24 mouse cellular contexts compared by ENCODE assay signal in genomic region chr11:11819206-11819605, GRCm38 (mm10). TPM values are rescaled to one million over a fixed set of nuclear protein-coding genes. Genes with fewer than 3 reads are reported as not detected.
A peak's percentile ranks its signal among the peaks of the same experiment; 100 is the strongest.
DNase-seq lines count a peak whose midpoint lies in the region; ATAC-seq and TF ChIP-seq lines count a peak whose summit lies in the region.
"Had no signal": no experiment of that assay in that cellular context is flagged by ENCODE, and none has a peak within 500 bp of the region (broad histone marks: within the 10 kb centered on the region; RNA-seq: fewer than 3 reads in every experiment).

No protein-coding gene starts in this region.

- no peak for ATAC-seq in liver, embryonic 13.5 days (ENCODE audit: low read depth)
- ATAC-seq in liver, embryonic 11.5 days (replicated peaks; ENCODE audit: low FRiP score) = no peak
- ATAC-seq: forebrain, embryonic 15.5 days; inflammation-experienced regulatory T-cells, adult 6 months; intestine, embryonic 16.5 days had no signal

- no peak for DNase-seq in heart, embryonic 10.5 days (ENCODE audit: low spot score)
- DNase-seq in heart, adult 9 months (ENCODE audit: low spot score in 2 of 2) = no peak
- no peak for DNase-seq in liver, embryonic 13.5 days
- DNase-seq in liver, embryonic 11.5 days (ENCODE audit: low spot score) = no peak
- no peak for DNase-seq in lung, postnatal 10 days
- DNase-seq: adrenal gland, adult 8-10 months; adrenal gland, postnatal 25 days; B cell, adult 2 months; cerebellum, adult 11 months; cerebellum, adult 2 months; cerebellum, adult 9-11 months; cerebellum, postnatal 25 days; heart, adult 18-20 months had no signal

- WGBS in heart, embryonic 10.5 days = 91% methylated on average over 5 of the region's 5 CpGs
- 80% methylated on average over 5 of the region's 5 CpGs for WGBS in liver, embryonic 13.5 days (ENCODE audit: insufficient replicate concordance)
- WGBS in liver, embryonic 11.5 days = 89% methylated on average over 5 of the region's 5 CpGs
- 46% methylated on average over 5 of the region's 5 CpGs for WGBS in macrophage (ENCODE audit: missing documents)

- no peak for TF ChIP-seq POLR2A in bone marrow macrophage, adult 2 months (IDR thresholded peaks at IDR 0.05; ENCODE audit: borderline replicate concordance, low read depth, low read length)

- H3K79me2 ChIP-seq in macrophage (ENCODE audit: inconsistent target) = no peaks in the 10 kb centered on the region

- H3K4me3 ChIP-seq in heart, embryonic 10.5 days = no peak overlapping the region
- no peak overlapping the region for H3K4me3 ChIP-seq in liver, embryonic 13.5 days (replicated peaks)
- no peak overlapping the region for H3K4me3 ChIP-seq in liver, embryonic 11.5 days (ENCODE audit: low read depth, low read length)
- H3K4me3 ChIP-seq in bone marrow macrophage, adult 2 months (ENCODE audit: insufficient read depth, low read length) = no peak overlapping the region
- no peak overlapping the region for H3K4me3 ChIP-seq in macrophage (ENCODE audit: inconsistent target)
- H3K4me3 ChIP-seq: embryonic facial prominence, embryonic 13.5 days; erythroblast, embryonic 14.5 days; forebrain, embryonic 12.5 days; forebrain, embryonic 15.5 days; hindbrain, embryonic 13.5 days had no signal

- H3K9ac ChIP-seq in liver, embryonic 13.5 days = no peak overlapping the region
- H3K9ac ChIP-seq in liver, embryonic 11.5 days (ENCODE audit: low read depth, low read length) = no peak overlapping the region
- H3K9ac ChIP-seq: embryonic facial prominence, embryonic 13.5 days; forebrain, embryonic 12.5 days; forebrain, embryonic 15.5 days; hindbrain, embryonic 13.5 days had no signal

- no peak for TF ChIP-seq CTCF in bone marrow macrophage, adult 2 months (IDR thresholded peaks at IDR 0.05; ENCODE audit: low read depth, low read length)

- H3K4me1 ChIP-seq in heart, embryonic 10.5 days = peaks cover 55% of the 10 kb centered on the region
- H3K4me1 ChIP-seq in liver, embryonic 13.5 days (replicated peaks) = peaks cover 77% of the 10 kb centered on the region
- peaks cover 56% of the 10 kb centered on the region for H3K4me1 ChIP-seq in liver, embryonic 11.5 days (replicated peaks; ENCODE audit: control insufficient read depth, insufficient read depth, low read length)
- H3K4me1 ChIP-seq in bone marrow macrophage, adult 2 months (ENCODE audit: control insufficient read depth, insufficient read depth, low read length) = peaks cover 16% of the 10 kb centered on the region

- no peaks in the 10 kb centered on the region for H3K27me3 ChIP-seq in heart, embryonic 10.5 days (ENCODE audit: insufficient read depth, poor library complexity, severe bottlenecking)
- no peaks in the 10 kb centered on the region for H3K27me3 ChIP-seq in liver, embryonic 13.5 days
- H3K27me3 ChIP-seq in liver, embryonic 11.5 days (replicated peaks; ENCODE audit: control insufficient read depth, insufficient read depth, low read length) = no peaks in the 10 kb centered on the region
- H3K27me3 ChIP-seq: embryonic facial prominence, embryonic 13.5 days; forebrain, embryonic 15.5 days; hindbrain, embryonic 13.5 days had no signal

- peak overlapping the region; percentile 70 for H3K27ac ChIP-seq in heart, embryonic 10.5 days
- peak overlapping the region; percentile 63 for H3K27ac ChIP-seq in liver, embryonic 13.5 days
- no peak overlapping the region for H3K27ac ChIP-seq in liver, embryonic 11.5 days (ENCODE audit: low read depth, low read length)
- H3K27ac ChIP-seq in bone marrow macrophage, adult 2 months (ENCODE audit: insufficient read depth, low read depth, low read length) = peak overlapping the region; percentile 30
- peak overlapping the region; percentile 77 for H3K27ac ChIP-seq in macrophage
- H3K27ac ChIP-seq: embryonic facial prominence, embryonic 13.5 days; forebrain, embryonic 12.5 days; forebrain, embryonic 15.5 days; hindbrain, embryonic 13.5 days; hindbrain, postnatal 0 days had no signal

- no peaks in the 10 kb centered on the region for H3K9me3 ChIP-seq in heart, embryonic 10.5 days
- no peaks in the 10 kb centered on the region for H3K9me3 ChIP-seq in liver, embryonic 13.5 days (replicated peaks)
- no peaks in the 10 kb centered on the region for H3K9me3 ChIP-seq in liver, embryonic 11.5 days (ENCODE audit: control insufficient read depth, low read length)
- H3K9me3 ChIP-seq: embryonic facial prominence, embryonic 13.5 days; forebrain, embryonic 12.5 days; forebrain, embryonic 15.5 days; hindbrain, embryonic 13.5 days had no signal

- no peaks in the 10 kb centered on the region for H3K36me3 ChIP-seq in heart, embryonic 10.5 days
- no peaks in the 10 kb centered on the region for H3K36me3 ChIP-seq in liver, embryonic 13.5 days
- no peaks in the 10 kb centered on the region for H3K36me3 ChIP-seq in liver, embryonic 11.5 days (ENCODE audit: control insufficient read depth, insufficient read depth, low read length)
- no peaks in the 10 kb centered on the region for H3K36me3 ChIP-seq in macrophage (ENCODE audit: inconsistent target)
- H3K36me3 ChIP-seq: embryonic facial prominence, embryonic 13.5 days; forebrain, embryonic 12.5 days; forebrain, embryonic 15.5 days; hindbrain, embryonic 13.5 days had no signal

- H3K4me2 ChIP-seq in liver, embryonic 13.5 days = no peak overlapping the region
- no peak overlapping the region for H3K4me2 ChIP-seq in liver, embryonic 11.5 days
- H3K4me2 ChIP-seq: embryonic facial prominence, embryonic 13.5 days; forebrain, embryonic 12.5 days; forebrain, embryonic 15.5 days; heart, embryonic 11.5 days; hindbrain, embryonic 13.5 days had no signal

RNA-seq across cellular contexts. Expression of gene Fignl1, which starts 10.4 kb away (rescaled TPM):
- 94.9 and 96.4 TPM in 2 replicates for polyA plus RNA-seq in heart, embryonic 10.5 days (2016; fragmentation: Nextera tagmentation; extraction: Ambion mirVana)
- 107 and 133 TPM in 2 replicates for polyA plus RNA-seq in liver, embryonic 13.5 days (2015; fragmentation: Nextera tagmentation; extraction: Ambion mirVana)
- 122 and 151 TPM in 2 replicates for polyA plus RNA-seq in liver, embryonic 11.5 days (2014; fragmentation: Nextera tagmentation; extraction: Ambion mirVana)
- 10.6 and 11.3 TPM in 2 replicates for polyA plus RNA-seq in bone marrow macrophage, adult 2 months (2012; ENCODE audit: insufficient read depth, insufficient read length, missing spikeins)
- total RNA-seq in macrophage (2018; cell fraction: chromatin; rRNA removed) = 1 to 10 TPM in 23 of 26 experiments, under 1 TPM in 3; 0.57 to 8.2 (median 2.2) TPM
- 1 to 10 TPM; 1.6 to 4.5 (median 2.6) TPM for total RNA-seq in macrophage (2018; cell fraction: cytosol; rRNA removed)
- total RNA-seq in macrophage (2018; cell fraction: nucleus; rRNA removed) = 10 to 100 TPM in 2 of 26 experiments, 1 to 10 TPM in 24; 1.3 to 20.6 (median 2.5) TPM
- 1.3 to 21.2 TPM (median 4.0 TPM) in 3 replicates for polyA plus RNA-seq in macrophage (2018)
